Mouse (Mus musculus) mesoderm, embryonic 11.5 days (tissue): ENCODE data around the gene Slfn8.
A peak's percentile ranks its signal among the peaks of the same experiment; 100 is the strongest.
"Not testable (repeated sequence)": the region's sequence is repeated elsewhere in the genome, so short reads cannot be mapped to it uniquely, and the experiment has no call there.

ENCODE experiments used
- DNase-seq: peaks from one replicate; pipeline ENCODE4 v3.0.0-alpha.2; 2012; ENCODE audit warnings: low read depth, low spot score

The Slfn8 gene

GRCm38 (mm10) chr11:82991469-82992166 lies 29.0 kb downstream of the Slfn8 start, which contains the start of gene Slfn9:
TSS of gene Slfn9 (minus strand) at chr11:82991830.
- DNase-seq: peak; percentile 24

- peak; percentile 55 for DNase-seq
Observed at GRCm38 (mm10) chr11:82990612-82991385, 29.8 kb downstream of the Slfn8 start.

- no peak for DNase-seq
Observed at GRCm38 (mm10) chr11:82989357-82989756, 31.3 kb downstream of the Slfn8 start.

- DNase-seq: no peak
Observed at GRCm38 (mm10) chr11:82987621-82988020, 33.0 kb downstream of the Slfn8 start.

GRCm38 (mm10) chr11:82983193-82983592 lies 37.4 kb downstream of the Slfn8 start:
- no peak for DNase-seq

GRCm38 (mm10) chr11:82982409-82982808 lies 38.2 kb downstream of the Slfn8 start:
- DNase-seq: not testable (repeated sequence)

- DNase-seq: no peak
Observed at GRCm38 (mm10) chr11:82973916-82974315, 46.7 kb downstream of the Slfn8 start.

GRCm38 (mm10) chr11:82971590-82971974 lies 49.0 kb downstream of the Slfn8 start:
- DNase-seq: no peak

GRCm38 (mm10) chr11:82970712-82971589 lies 49.7 kb downstream of the Slfn8 start:
- no peak for DNase-seq

GRCm38 (mm10) chr11:82962215-82962614 lies 58.4 kb downstream of the Slfn8 start:
- DNase-seq: no peak

GRCm38 (mm10) chr11:82961743-82962142 lies 58.9 kb downstream of the Slfn8 start:
- DNase-seq: no peak

GRCm38 (mm10) chr11:82959613-82960012 lies 61.0 kb downstream of the Slfn8 start:
- DNase-seq: peak; percentile 44

GRCm38 (mm10) chr11:82956925-82957324 lies 63.7 kb downstream of the Slfn8 start:
- DNase-seq: no peak

- DNase-seq: no peak
Observed at GRCm38 (mm10) chr11:82954631-82955030, 66.0 kb downstream of the Slfn8 start.

GRCm38 (mm10) chr11:82952612-82953542 lies 67.7 kb downstream of the Slfn8 start:
- DNase-seq: no peak
